Mouse (Mus musculus): ENCODE results near the gene Wdr27.
"Not testable (repeated sequence)": the region's sequence is repeated elsewhere in the genome, so short reads cannot be mapped to it uniquely, and the experiment has no call there.

Gene Wdr27

GRCm38 (mm10) chr17:14928631-14929030 is 14.3 kb downstream of the Wdr27 start:
- DNase-seq: no peak

GRCm38 (mm10) chr17:14927644-14928218 is 15.2 kb downstream of the Wdr27 start:
- DNase-seq: no peak

- DNase-seq: no peak
These were observed 21.4 kb downstream of the Wdr27 start for GRCm38 (mm10) chr17:14921582-14921981.

GRCm38 (mm10) chr17:14917866-14918265 is 25.1 kb downstream of the Wdr27 start:
- no peak for DNase-seq

GRCm38 (mm10) chr17:14914401-14914800 is 28.6 kb downstream of the Wdr27 start:
- no peak for DNase-seq

- no peak for DNase-seq
These were observed 30.0 kb downstream of the Wdr27 start for GRCm38 (mm10) chr17:14912981-14913380.

GRCm38 (mm10) chr17:14912420-14912819 is 30.5 kb downstream of the Wdr27 start:
- DNase-seq: no peak

- DNase-seq: no peak
These were observed 32.2 kb downstream of the Wdr27 start for GRCm38 (mm10) chr17:14910771-14911170.

- DNase-seq: no peak
These were observed 33.6 kb downstream of the Wdr27 start for GRCm38 (mm10) chr17:14909331-14909730.

GRCm38 (mm10) chr17:14907136-14907535 is 35.8 kb downstream of the Wdr27 start:
- no peak for DNase-seq

GRCm38 (mm10) chr17:14906611-14907010 is 36.3 kb downstream of the Wdr27 start:
- DNase-seq: no peak

GRCm38 (mm10) chr17:14904637-14905265 is 38.2 kb downstream of the Wdr27 start:
- DNase-seq: peak; percentile 47

- no peak for DNase-seq
These were observed 38.8 kb downstream of the Wdr27 start for GRCm38 (mm10) chr17:14904206-14904605.

GRCm38 (mm10) chr17:14903212-14903611 is 39.7 kb downstream of the Wdr27 start:
- no peak for DNase-seq

- no peak for DNase-seq
These were observed 44.0 kb downstream of the Wdr27 start for GRCm38 (mm10) chr17:14898972-14899371.

GRCm38 (mm10) chr17:14895058-14895457 is 47.9 kb downstream of the Wdr27 start:
- not testable (repeated sequence) for DNase-seq

- no peak for DNase-seq
These were observed 56.0 kb downstream of the Wdr27 start for GRCm38 (mm10) chr17:14886933-14887332.

GRCm38 (mm10) chr17:14874656-14875204 is 68.2 kb downstream of the Wdr27 start:
- no peak for DNase-seq

GRCm38 (mm10) chr17:14860220-14860619 is 82.7 kb downstream of the Wdr27 start:
- no peak for DNase-seq

- DNase-seq: no peak
These were observed 95.2 kb downstream of the Wdr27 start for GRCm38 (mm10) chr17:14847709-14848108.

GRCm38 (mm10) chr17:14846880-14847279 is 96.1 kb downstream of the Wdr27 start:
- DNase-seq: no peak

GRCm38 (mm10) chr17:14826715-14827295 is 116.2 kb downstream of the Wdr27 start:
- no peak for DNase-seq

GRCm38 (mm10) chr17:14824938-14825337 is 118.0 kb downstream of the Wdr27 start:
- DNase-seq: no peak

- DNase-seq: no peak
These were observed 125.0 kb downstream of the Wdr27 start for GRCm38 (mm10) chr17:14817975-14818374.

Data from cerebellum, adult 8-10 months (tissue).